Mouse (Mus musculus) lung, embryonic 14.5 days (tissue): ENCODE measurements around the gene Baat. TPM values are rescaled to one million over a fixed set of nuclear protein-coding genes. Genes with fewer than 3 reads are reported as not detected.

ENCODE experiments used
- ATAC-seq: fragments of 200-750 bp; cut with Nextera tagmentation; 2 replicates; pipeline ENCODE4 v1.8.0; 2017; ENCODE audit warnings: mild to moderate bottlenecking, moderate TSS enrichment, moderate library complexity; ENCODE audit not compliant: insufficient read depth
- DNase-seq: peaks from one replicate; pipeline ENCODE4 v3.0.0-alpha.2; 2015
- H3K27ac ChIP-seq: fragments of 300-500 bp; sonication (generic); 2 replicates; pipeline ENCODE4 v1.5.1; 2014; ENCODE audit warnings: low read depth, mild to moderate bottlenecking, moderate library complexity
- H3K27me3 ChIP-seq: fragments of 300-500 bp; sonication (generic); 2 replicates; pipeline ENCODE4 v1.6.1; 2014; ENCODE audit warnings: low read length, control low read depth; ENCODE audit not compliant: insufficient read depth
- H3K36me3 ChIP-seq: fragments of 300-500 bp; sonication (generic); 2 replicates; pipeline ENCODE4 v1.6.1; 2014; ENCODE audit warnings: control low read depth; ENCODE audit not compliant: insufficient read depth
- H3K4me1 ChIP-seq: fragments of 300-500 bp; sonication (generic); 2 replicates; pipeline ENCODE4 v1.6.1; 2014; ENCODE audit warnings: antibody characterized with exemption, control low read depth; ENCODE audit not compliant: insufficient read depth
- H3K4me2 ChIP-seq: fragments of 300-500 bp; sonication (generic); 2 replicates; pipeline ENCODE4 v1.6.1; 2014; ENCODE audit warnings: mild to moderate bottlenecking
- H3K4me3 ChIP-seq: fragments of 300-500 bp; sonication (generic); 2 replicates; pipeline ENCODE4 v1.5.1; 2014; ENCODE audit warnings: low read depth, low read length
- H3K9ac ChIP-seq: fragments of 300-500 bp; sonication (generic); 2 replicates; pipeline ENCODE4 v1.6.1; 2014
- H3K9me3 ChIP-seq: fragments of 300-500 bp; sonication (generic); 2 replicates; pipeline ENCODE4 v1.6.1; 2016; ENCODE audit warnings: low read depth, low read length, control low read depth
- CTCF ChIP-seq: IDR thresholded peaks from 2 replicates; pipeline ENCODE4 v1.5.1; 2016; ENCODE audit warnings: antibody characterized with exemption, low read depth
- WGBS: fragments of 180-500 bp; shearing (Covaris S2); extraction: QIAGEN DNeasy Blood & Tissue Kit; methylation state at CpG from one replicate; pipeline ENCODE4 v1.1.7; 2014; 5-methylcytosine and 5-hydroxymethylcytosine counted together
- polyA plus RNA-seq: library from polyadenylated mRNA; unstranded; fragments of >200 nt; fragmentation: Nextera tagmentation; extraction: Ambion mirVana; gene quantifications from 2 replicates; pipeline ENCODE4 v1.2.1, GENCODE M21; 2014

Gene Baat
- not detected in 2 replicates for polyA plus RNA-seq

- no peak within 1 kb of the TSS for H3K9ac ChIP-seq
- no peaks in the 10 kb centered on the region for H3K27me3 ChIP-seq
- ATAC-seq (no peak), DNase-seq (no peak)
- WGBS, result 65% methylated on average over 3 of the region's 3 CpGs
- H3K36me3 ChIP-seq, result 0 out of 2 replicates have a peak, but pooled peaks cover under 1% of the 10 kb centered on the region
- H3K4me1 ChIP-seq, result no peaks in the 10 kb centered on the region
- no peaks in the 10 kb centered on the region for H3K9me3 ChIP-seq
- no peak within 1 kb of the TSS for H3K4me2 ChIP-seq
- TF ChIP-seq CTCF, result no peak
- no peak within 1 kb of the TSS for H3K4me3 ChIP-seq
- H3K27ac ChIP-seq, result no peak within 1 kb of the TSS
Measured at GRCm38 (mm10) chr4:49506386-49506785, at the start of gene Baat. Baat (minus strand) TSS chr4:49506557.

- no peak overlapping the region for H3K27ac ChIP-seq
- no peaks in the 10 kb centered on the region for H3K4me1 ChIP-seq
- no peak overlapping the region for H3K9ac ChIP-seq
- no peak overlapping the region for H3K4me3 ChIP-seq
- H3K36me3 ChIP-seq, result no peaks in the 10 kb centered on the region
- 80% methylated on average over 5 of the region's 5 CpGs for WGBS
- H3K9me3 ChIP-seq, result no peaks in the 10 kb centered on the region
- ATAC-seq (no peak), DNase-seq (no peak)
- H3K4me2 ChIP-seq, result no peak overlapping the region
- no peaks in the 10 kb centered on the region for H3K27me3 ChIP-seq
- no peak for TF ChIP-seq CTCF
Measured at GRCm38 (mm10) chr4:49553380-49553779, 47.0 kb upstream of the Baat start.

GRCm38 (mm10) chr4:49549383-49549782 lies 43.0 kb upstream of the Baat start, which contains the start of gene Aldob:
Aldob (minus strand) TSS chr4:49549546.
- Histone ChIP-seq H3K27ac (no peak within 1 kb of the TSS), H3K9me3 (no peaks in the 10 kb centered on the region), H3K4me1 (no peaks in the 10 kb centered on the region), H3K27me3 (no peaks in the 10 kb centered on the region), H3K36me3 (no peaks in the 10 kb centered on the region), H3K4me3 (no peak within 1 kb of the TSS), H3K4me2 (no peak within 1 kb of the TSS), H3K9ac (no peak within 1 kb of the TSS)
- WGBS, result 33% methylated on average over 3 of the region's 3 CpGs
- TF ChIP-seq CTCF, result no peak
- no peak for DNase-seq
- no peak for ATAC-seq

- Histone ChIP-seq H3K27ac (no peak overlapping the region), H3K36me3 (no peaks in the 10 kb centered on the region), H3K4me2 (no peak overlapping the region), H3K9me3 (no peaks in the 10 kb centered on the region), H3K9ac (no peak overlapping the region), H3K4me1 (no peaks in the 10 kb centered on the region), H3K27me3 (no peaks in the 10 kb centered on the region), H3K4me3 (no peak overlapping the region)
- ATAC-seq (no peak), DNase-seq (no peak)
- no peak for TF ChIP-seq CTCF
- 84% methylated on average over 7 of the region's 7 CpGs for whole genome bisulfite sequencing
Measured at GRCm38 (mm10) chr4:49547544-49548219, 41.3 kb upstream of the Baat start.

- H3K9me3 ChIP-seq, result no peaks in the 10 kb centered on the region
- ATAC-seq (no peak), DNase-seq (no peak)
- no peaks in the 10 kb centered on the region for H3K4me1 ChIP-seq
- WGBS, result 62% methylated on average over 6 of the region's 6 CpGs
- no peak overlapping the region for H3K9ac ChIP-seq
- H3K4me2 ChIP-seq, result no peak overlapping the region
- no peak for TF ChIP-seq CTCF
- H3K27me3 ChIP-seq, result no peaks in the 10 kb centered on the region
- no peak overlapping the region for H3K4me3 ChIP-seq
- H3K36me3 ChIP-seq, result no peaks in the 10 kb centered on the region
- H3K27ac ChIP-seq, result no peak overlapping the region
Measured at GRCm38 (mm10) chr4:49546873-49547543, 40.7 kb upstream of the Baat start.

GRCm38 (mm10) chr4:49546026-49546425 lies 39.7 kb upstream of the Baat start:
- TF ChIP-seq CTCF, result no peak
- H3K9ac ChIP-seq, result no peak overlapping the region
- H3K27ac ChIP-seq, result no peak overlapping the region
- ATAC-seq (no peak), DNase-seq (no peak)
- 73% methylated on average over 2 of the region's 2 CpGs for WGBS
- no peaks in the 10 kb centered on the region for H3K4me1 ChIP-seq
- H3K4me3 ChIP-seq, result no peak overlapping the region
- no peaks in the 10 kb centered on the region for H3K9me3 ChIP-seq
- H3K36me3 ChIP-seq, result no peaks in the 10 kb centered on the region
- H3K27me3 ChIP-seq, result no peaks in the 10 kb centered on the region
- H3K4me2 ChIP-seq, result no peak overlapping the region

GRCm38 (mm10) chr4:49540966-49541365 lies 34.6 kb upstream of the Baat start:
- ATAC-seq, result no peak
- no peak overlapping the region for H3K4me2 ChIP-seq
- WGBS, result 79% methylated on average over 3 of the region's 3 CpGs
- H3K4me1 ChIP-seq, result no peaks in the 10 kb centered on the region
- H3K4me3 ChIP-seq, result no peak overlapping the region
- no peak for TF ChIP-seq CTCF
- no peak overlapping the region for H3K27ac ChIP-seq
- H3K36me3 ChIP-seq, result no peaks in the 10 kb centered on the region
- no peak for DNase-seq
- no peaks in the 10 kb centered on the region for H3K27me3 ChIP-seq
- H3K9me3 ChIP-seq, result no peaks in the 10 kb centered on the region
- no peak overlapping the region for H3K9ac ChIP-seq
